Mouse (Mus musculus) limb, embryonic 14.5 days (tissue): ENCODE results near the gene Prkca. TPM values are rescaled to one million over a fixed set of nuclear protein-coding genes. Genes with fewer than 3 reads are reported as not detected.

Source experiments
- ATAC-seq: fragments of 200-750 bp; cut with Nextera tagmentation; 2 replicates; pipeline ENCODE4 v1.8.0; 2017; ENCODE audit warnings: low read depth, moderate number of reproducible peaks, moderate TSS enrichment; ENCODE audit not compliant: low FRiP score
- DNase-seq: peaks from one replicate; pipeline ENCODE4 v3.0.0-alpha.2; 2015; ENCODE audit warnings: low spot score
- H3K27ac ChIP-seq: fragments of 300-500 bp; sonication (generic); replicated peaks from 2 replicates; pipeline ENCODE4 v1.5.1; 2014; ENCODE audit warnings: low read depth, mild to moderate bottlenecking, low read length, moderate library complexity, mixed read lengths
- H3K27me3 ChIP-seq: fragments of 300-500 bp; sonication (generic); 2 replicates; pipeline ENCODE4 v1.6.1; 2014; ENCODE audit warnings: low read length, mixed read lengths; ENCODE audit not compliant: control insufficient read depth, insufficient read depth
- H3K36me3 ChIP-seq: fragments of 300-500 bp; sonication (generic); 2 replicates; pipeline ENCODE4 v1.6.1; 2014; ENCODE audit warnings: mild to moderate bottlenecking, low read length, moderate library complexity, mixed read lengths; ENCODE audit not compliant: control insufficient read depth, insufficient read depth
- H3K4me1 ChIP-seq: fragments of 300-500 bp; sonication (generic); 2 replicates; pipeline ENCODE4 v1.6.1; 2014; ENCODE audit warnings: antibody characterized with exemption, low read length, mixed read lengths; ENCODE audit not compliant: control insufficient read depth, insufficient read depth
- H3K4me2 ChIP-seq: fragments of 300-500 bp; sonication (generic); replicated peaks from 2 replicates; pipeline ENCODE4 v1.6.1; 2014; ENCODE audit warnings: low read depth, mild to moderate bottlenecking, low read length, moderate library complexity; ENCODE audit not compliant: severe bottlenecking
- H3K4me3 ChIP-seq: fragments of 300-500 bp; sonication (generic); replicated peaks from 2 replicates; pipeline ENCODE4 v1.5.1; 2014; ENCODE audit warnings: low read length
- H3K9ac ChIP-seq: fragments of 300-500 bp; sonication (generic); 2 replicates; pipeline ENCODE4 v1.6.1; 2014; ENCODE audit warnings: mild to moderate bottlenecking, low read depth, low read length, moderate library complexity; ENCODE audit not compliant: severe bottlenecking
- H3K9me3 ChIP-seq: fragments of 300-500 bp; sonication (generic); 2 replicates; pipeline ENCODE4 v1.6.1; 2016; ENCODE audit warnings: low read length; ENCODE audit not compliant: control insufficient read depth
- POLR2A ChIP-seq: fragments of 200-500 bp; IDR thresholded peaks from 2 replicates; pipeline ENCODE4 v1.8.0; 2012; ENCODE audit warnings: inconsistent platforms, mild to moderate bottlenecking, moderate library complexity, borderline replicate concordance; ENCODE audit not compliant: insufficient read depth, insufficient read length; ENCODE audit errors: extremely low read depth
- WGBS: fragments of 180-500 bp; shearing (Covaris S2); extraction: QIAGEN DNeasy Blood & Tissue Kit; methylation state at CpG from one replicate; pipeline ENCODE4 v1.1.7; 2014; 5-methylcytosine and 5-hydroxymethylcytosine counted together
- polyA plus RNA-seq, 2 experiments: library from polyadenylated mRNA; depleted of rRNA in 1 of 2; stranded (reverse) in 1 of 2; unstranded in 1 of 2; fragments of >200 nt; fragmentation: Nextera tagmentation in 1 of 2; extraction: Ambion mirVana in 1 of 2; gene quantifications; 2 replicates each; pipeline versions ENCODE4 v1.2.1 to v1.2.3; 2012 to 2014

Gene Prkca
- polyA plus RNA-seq, 2 experiments: 9.0 to 16.3 TPM

GRCm38 (mm10) chr11:108143739-108144138, 200.0 kb downstream of the Prkca start:
- ATAC-seq (no peak), DNase-seq (no peak)
- Histone ChIP-seq H3K9ac (no peak overlapping the region), H3K27me3 (no peaks in the 10 kb centered on the region), H3K4me1 (peaks cover 15% of the 10 kb centered on the region), H3K9me3 (no peaks in the 10 kb centered on the region), H3K27ac (no peak overlapping the region), H3K4me3 (no peak overlapping the region), H3K4me2 (no peak overlapping the region), H3K36me3 (no peaks in the 10 kb centered on the region)
- TF ChIP-seq POLR2A: no peak
- WGBS: 90% methylated on average over 2 of the region's 2 CpGs

- no peak overlapping the region for H3K27ac ChIP-seq
- H3K27me3 ChIP-seq: no peaks in the 10 kb centered on the region
- no peaks in the 10 kb centered on the region for H3K9me3 ChIP-seq
- no peak for DNase-seq
- WGBS: 73% methylated on average over 7 of the region's 7 CpGs
- H3K4me1 ChIP-seq: peaks cover 6% of the 10 kb centered on the region; the same call in 1 of the 2 replicates
- H3K4me2 ChIP-seq: no peak overlapping the region
- no peak for TF ChIP-seq POLR2A
- no peak for ATAC-seq
- H3K9ac ChIP-seq: no peak overlapping the region
- H3K36me3 ChIP-seq: no peaks in the 10 kb centered on the region
- no peak overlapping the region for H3K4me3 ChIP-seq
Observed at GRCm38 (mm10) chr11:108140028-108140427, 203.7 kb downstream of the Prkca start.

GRCm38 (mm10) chr11:108136341-108136740, 207.4 kb downstream of the Prkca start:
- H3K4me2 ChIP-seq: no peak overlapping the region

GRCm38 (mm10) chr11:108135407-108136159, 208.1 kb downstream of the Prkca start:
- Histone ChIP-seq H3K4me2 (no peak overlapping the region), H3K27ac (0 out of 2 replicates have a peak overlapping the region, but pooled peaks have one; percentile 21), H3K4me3 (no peak overlapping the region), H3K36me3 (no peaks in the 10 kb centered on the region), H3K27me3 (no peaks in the 10 kb centered on the region), H3K9me3 (no peaks in the 10 kb centered on the region), H3K9ac (no peak overlapping the region), H3K4me1 (peaks cover 6% of the 10 kb centered on the region; the same call in 1 of the 2 replicates)
- 33% methylated on average over 4 of the region's 4 CpGs for WGBS
- ATAC-seq (no peak), DNase-seq (no peak)
- TF ChIP-seq POLR2A: no peak

More at GRCm38 (mm10) chr11:108136341-108136740, 207.4 kb downstream of the Prkca start:
- H3K9me3 ChIP-seq: no peaks in the 10 kb centered on the region
- 69% methylated on average over 3 of the region's 3 CpGs for WGBS
- peaks cover 6% of the 10 kb centered on the region; the same call in 1 of the 2 replicates for H3K4me1 ChIP-seq
- no peak for ATAC-seq
- no peak overlapping the region for H3K9ac ChIP-seq
- H3K36me3 ChIP-seq: no peaks in the 10 kb centered on the region
- no peak overlapping the region for H3K4me3 ChIP-seq
- TF ChIP-seq POLR2A: no peak
- no peak for DNase-seq
- no peaks in the 10 kb centered on the region for H3K27me3 ChIP-seq
- H3K27ac ChIP-seq: no peak overlapping the region

- Histone ChIP-seq H3K36me3 (no peaks in the 10 kb centered on the region), H3K27me3 (no peaks in the 10 kb centered on the region), H3K4me2 (no peak overlapping the region), H3K4me1 (peaks cover under 1% of the 10 kb centered on the region; the same call in 1 of the 2 replicates), H3K9ac (no peak overlapping the region), H3K9me3 (no peaks in the 10 kb centered on the region), H3K27ac (no peak overlapping the region), H3K4me3 (no peak overlapping the region)
- 31% methylated on average over 5 of the region's 5 CpGs for WGBS
- no peak for ATAC-seq
- TF ChIP-seq POLR2A: no peak
- peak; percentile 70 for DNase-seq
Observed at GRCm38 (mm10) chr11:108128593-108128992, 215.1 kb downstream of the Prkca start.
